Mouse (Mus musculus): ENCODE results near the gene 4931429L15Rik. TPM values are rescaled to one million over a fixed set of nuclear protein-coding genes. Genes with fewer than 3 reads are reported as not detected.

Gene 4931429L15Rik
- polyA plus RNA-seq, 1 experiment: not detected

DNA sequence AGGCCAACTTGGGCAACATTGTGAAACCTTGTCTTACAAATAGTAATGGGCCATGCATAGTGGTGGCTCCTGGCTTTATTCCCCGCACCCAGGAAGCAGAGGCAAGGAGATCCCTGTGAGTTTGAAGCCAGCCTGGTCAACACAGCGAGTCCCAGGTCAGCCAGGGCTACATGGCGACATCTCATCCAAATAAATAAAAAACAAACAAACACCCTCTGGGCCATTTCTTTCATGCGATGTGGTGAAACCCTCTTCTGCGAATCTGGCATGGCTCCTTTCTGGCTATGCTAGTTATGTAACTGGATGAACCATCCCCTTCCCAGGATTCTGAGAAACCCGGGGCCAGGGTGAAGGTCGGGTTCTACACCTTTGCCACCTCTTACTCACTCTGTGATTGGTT, 63.6 kb downstream of the 4931429L15Rik start:
- H3K79me2 ChIP-seq (ENCODE audit: control insufficient read depth, insufficient read depth): no peaks in the 10 kb centered on the region
- TF ChIP-seq USF1 (IDR thresholded peaks at IDR 0.05; ENCODE audit: low read depth) (no peak), CEBPB (IDR thresholded peaks at IDR 0.05; ENCODE audit: low read depth) (no peak), MAX (IDR thresholded peaks at IDR 0.05) (no peak), MYOD1 (IDR thresholded peaks at IDR 0.05; ENCODE audit: control insufficient read depth, insufficient read length, low read depth) (no peak), MYOG (IDR thresholded peaks at IDR 0.05; ENCODE audit: control insufficient read depth, extremely low read depth, insufficient read length) (no peak), CTCF (IDR thresholded peaks at IDR 0.05; ENCODE audit: control insufficient read depth, insufficient read depth, insufficient read length) (no peak), FOSL1 (IDR thresholded peaks at IDR 0.05; ENCODE audit: insufficient read depth, low read length, poor library complexity, severe bottlenecking) (no peak)
- H3ac ChIP-seq (ENCODE audit: control insufficient read depth, insufficient read length, low read depth): no peak overlapping the region
- H3K4me3 ChIP-seq (ENCODE audit: insufficient read depth, poor library complexity, severe bottlenecking): no peak overlapping the region
- H3K27me3 ChIP-seq (ENCODE audit: control insufficient read depth, insufficient read depth, insufficient read length): peaks cover 26% of the 10 kb centered on the region
- H3K36me3 ChIP-seq (ENCODE audit: control insufficient read depth, insufficient read depth): no peaks in the 10 kb centered on the region
- no peaks in the 10 kb centered on the region for H3K79me3 ChIP-seq (ENCODE audit: low read depth)

Other genes with a start within 250 kb of the 4931429L15Rik start
- not detected for gene Apoa1, start 91.4 kb downstream of the 4931429L15Rik start, polyA plus RNA-seq (2012; fragmentation: generic; extraction: Trizol)
- not detected for gene Apoc3, start 84.3 kb downstream of the 4931429L15Rik start, polyA plus RNA-seq (2012; fragmentation: generic; extraction: Trizol)
- gene Apoa4, start 79.3 kb downstream of the 4931429L15Rik start, polyA plus RNA-seq (2012; fragmentation: generic; extraction: Trizol): not detected
- not detected for gene Apoa5, start 51.4 kb downstream of the 4931429L15Rik start, polyA plus RNA-seq (2012; fragmentation: generic; extraction: Trizol)
- gene Zpr1, start 46.9 kb downstream of the 4931429L15Rik start, polyA plus RNA-seq (2012; fragmentation: generic; extraction: Trizol): 40.1 TPM
- 11.5 TPM for gene Bud13, start 37.0 kb downstream of the 4931429L15Rik start, polyA plus RNA-seq (2012; fragmentation: generic; extraction: Trizol)

Measured in C2C12 (cell line).